Mouse (Mus musculus) bone marrow, adult 2 months (tissue): ENCODE results near the gene Sh3bgrl3. TPM values are rescaled to one million over a fixed set of nuclear protein-coding genes. Genes with fewer than 3 reads are reported as not detected.
"Not testable (repeated sequence)": the region's sequence is repeated elsewhere in the genome, so short reads cannot be mapped to it uniquely, and the experiment has no call there.

Experiments
- H3K27ac ChIP-seq: fragments of 200-500 bp; 2 replicates; pipeline ENCODE4 v1.5.1; 2012; ENCODE audit warnings: low read depth, mild to moderate bottlenecking, control low read depth, inconsistent platforms, low read length; ENCODE audit not compliant: control insufficient read depth, poor library complexity, insufficient read depth
- H3K4me1 ChIP-seq: fragments of 200-500 bp; 2 replicates; pipeline ENCODE4 v1.6.1; 2011; ENCODE audit warnings: low read length; ENCODE audit not compliant: control insufficient read depth, insufficient read depth
- H3K4me3 ChIP-seq: fragments of 200-500 bp; replicated peaks from 2 replicates; pipeline ENCODE3; 2011; ENCODE audit warnings: mild to moderate bottlenecking, low read depth, low read length, control low read depth; ENCODE audit not compliant: control insufficient read depth
- CTCF ChIP-seq: fragments of 200-500 bp; IDR thresholded peaks from 2 replicates; pipeline ENCODE4 v1.5.1; 2011; ENCODE audit warnings: low read length, control low read depth; ENCODE audit not compliant: control insufficient read depth, insufficient read depth
- POLR2A ChIP-seq: fragments of 200-500 bp; IDR thresholded peaks from 2 replicates; pipeline ENCODE4 v1.6.1; 2011; ENCODE audit warnings: low read depth, mild to moderate bottlenecking, control low read depth, low read length, borderline replicate concordance; ENCODE audit not compliant: control insufficient read depth
- WGBS: fragments of 180-500 bp; shearing (Covaris S2); methylation state at CpG from one replicate; pipeline ENCODE4 v1.1.7; 2018; 5-methylcytosine and 5-hydroxymethylcytosine counted together
- polyA plus RNA-seq: library from polyadenylated mRNA; stranded (reverse); fragments of >200 nt; gene quantifications from 2 replicates; pipeline ENCODE4 v1.2.4, GENCODE M21; 2011; ENCODE audit warnings: low replicate concordance; ENCODE audit not compliant: missing spikeins, insufficient read depth, insufficient read length

Gene Sh3bgrl3
- 299 and 416 TPM in 2 replicates for polyA plus RNA-seq

GRCm38 (mm10) chr4:134128221-134128982 is at the start of gene Sh3bgrl3:
Sh3bgrl3 (minus strand) TSS chr4:134128789.
- H3K4me1 ChIP-seq = peaks cover 4% of the 10 kb centered on the region

GRCm38 (mm10) chr4:134172391-134172790 is 43.8 kb upstream of the Sh3bgrl3 start:
- 75% methylated on average over 3 of the region's 3 CpGs for WGBS
- H3K27ac ChIP-seq = no peak overlapping the region
- no peaks in the 10 kb centered on the region; the same call in 1 of the 2 replicates for H3K4me1 ChIP-seq
- no peak overlapping the region for H3K4me3 ChIP-seq
- no peak for TF ChIP-seq POLR2A
- TF ChIP-seq CTCF = no peak

More at GRCm38 (mm10) chr4:134128221-134128982, at the start of gene Sh3bgrl3:
- Histone ChIP-seq H3K4me3 (peak within 1 kb of the TSS; percentile 89), H3K27ac (peak within 1 kb of the TSS; percentile 93)
- peak; percentile 0; the same call in 1 of the 2 replicates for TF ChIP-seq CTCF
- peak; percentile 98 for TF ChIP-seq POLR2A
- WGBS = 1% methylated on average over 50 of the region's 50 CpGs

GRCm38 (mm10) chr4:134166906-134167305 is 38.3 kb upstream of the Sh3bgrl3 start:
- Histone ChIP-seq H3K27ac (no peak overlapping the region), H3K4me3 (no peak overlapping the region), H3K4me1 (peaks cover 2% of the 10 kb centered on the region; the same call in 1 of the 2 replicates)
- TF ChIP-seq CTCF = peak; percentile 39; the same call in 1 of the 2 replicates
- no peak for TF ChIP-seq POLR2A
- WGBS = 79% methylated on average over 3 of the region's 3 CpGs

- H3K4me3 ChIP-seq = no peak overlapping the region
- TF ChIP-seq POLR2A = no peak
- TF ChIP-seq CTCF = no peak
- H3K4me1 ChIP-seq = peaks cover 2% of the 10 kb centered on the region; the same call in 1 of the 2 replicates
- 62% methylated on average over 3 of the region's 3 CpGs for WGBS
- no peak overlapping the region for H3K27ac ChIP-seq
Observed at GRCm38 (mm10) chr4:134165548-134166465, 37.2 kb upstream of the Sh3bgrl3 start.

- H3K4me3 ChIP-seq = peak overlapping the region; percentile 18
Observed at GRCm38 (mm10) chr4:134165024-134165423, 36.4 kb upstream of the Sh3bgrl3 start.

GRCm38 (mm10) chr4:134164591-134164990 is 36.0 kb upstream of the Sh3bgrl3 start:
- H3K4me1 ChIP-seq = peaks cover 2% of the 10 kb centered on the region; the same call in 1 of the 2 replicates
- TF ChIP-seq CTCF (no peak), POLR2A (no peak)
- peak overlapping the region; percentile 18 for H3K4me3 ChIP-seq
- WGBS = 18% methylated on average over 6 of the region's 6 CpGs
- peak overlapping the region; percentile 54; the same call in 1 of the 2 replicates for H3K27ac ChIP-seq

More at GRCm38 (mm10) chr4:134165024-134165423, 36.4 kb upstream of the Sh3bgrl3 start:
- H3K27ac ChIP-seq = peak overlapping the region; percentile 42
- H3K4me1 ChIP-seq = peaks cover 2% of the 10 kb centered on the region; the same call in 1 of the 2 replicates
- 32% methylated on average over 6 of the region's 6 CpGs for WGBS
- no peak for TF ChIP-seq CTCF
- TF ChIP-seq POLR2A = no peak

- not testable (repeated sequence) for H3K4me1 ChIP-seq
- Histone ChIP-seq H3K4me3 (peak overlapping the region; percentile 68), H3K27ac (peak overlapping the region; percentile 87)
- 13% methylated on average over 30 of the region's 30 CpGs for WGBS
Observed at GRCm38 (mm10) chr4:134160071-134160470, 31.5 kb upstream of the Sh3bgrl3 start.

GRCm38 (mm10) chr4:134158774-134159173 is 30.2 kb upstream of the Sh3bgrl3 start:
- peaks cover 2% of the 10 kb centered on the region; the same call in 1 of the 2 replicates for H3K4me1 ChIP-seq
- H3K4me3 ChIP-seq = no peak overlapping the region
- TF ChIP-seq CTCF = no peak
- no peak for TF ChIP-seq POLR2A
- WGBS = 73% methylated on average over 6 of the region's 6 CpGs
- H3K27ac ChIP-seq = peak overlapping the region; percentile 73; the same call in 1 of the 2 replicates
